In the genomic region with DNA sequence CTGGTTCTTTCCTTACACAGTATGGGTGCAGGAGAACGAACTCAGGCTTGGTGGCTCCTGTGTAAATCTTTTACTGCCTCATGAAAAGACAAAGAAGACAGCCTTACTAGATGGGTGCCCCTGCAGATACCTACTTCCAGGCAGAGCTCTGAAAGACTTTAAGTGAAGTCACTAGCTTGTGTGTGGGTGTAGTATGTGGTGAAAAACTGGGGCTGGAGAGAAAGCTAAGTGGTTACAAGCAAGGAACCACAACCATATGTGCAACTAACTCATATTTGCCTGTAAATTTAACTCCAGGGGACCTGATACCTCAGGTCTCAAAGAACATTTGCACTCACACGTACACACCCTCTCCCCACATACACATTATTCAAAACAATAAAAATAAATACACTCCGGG, we compare ENCODE assay signal across 7 mouse cellular contexts. TPM values are rescaled to one million over a fixed set of nuclear protein-coding genes. Genes with fewer than 3 reads are reported as not detected.
DNase-seq lines count a peak whose midpoint lies in the region; ATAC-seq lines count a peak whose summit lies in the region.

No protein-coding gene starts in this region.

- H3K4me2 ChIP-seq in forebrain, embryonic 12.5 days = peak overlapping the region; percentile 90
- H3K4me2 ChIP-seq in limb, embryonic 15.5 days = peak overlapping the region; percentile 91

- H3K9ac ChIP-seq in forebrain, embryonic 12.5 days = peak overlapping the region; percentile 79
- no peak overlapping the region; the same call in 1 of the 2 replicates for H3K9ac ChIP-seq in limb, embryonic 15.5 days

- peaks cover 42% of the 10 kb centered on the region for H3K36me3 ChIP-seq in megakaryocyte, embryonic 14.5 days (replicated peaks; ENCODE audit: low read length)
- H3K36me3 ChIP-seq in forebrain, embryonic 12.5 days (replicated peaks) = peaks cover 20% of the 10 kb centered on the region
- peaks cover 32% of the 10 kb centered on the region for H3K36me3 ChIP-seq in limb, embryonic 15.5 days

- H3K27me3 ChIP-seq in megakaryocyte, embryonic 14.5 days (replicated peaks) = no peaks in the 10 kb centered on the region
- H3K27me3 ChIP-seq in forebrain, embryonic 12.5 days = peaks cover 18% of the 10 kb centered on the region
- H3K27me3 ChIP-seq in limb, embryonic 15.5 days = no peaks in the 10 kb centered on the region

- no peak for DNase-seq in thymus, postnatal 0 days (ENCODE audit: low spot score)
- DNase-seq in left cerebral cortex, postnatal 4 days = no peak

- H3K4me3 ChIP-seq in megakaryocyte, embryonic 14.5 days (replicated peaks) = peak overlapping the region; percentile 100
- peak overlapping the region; percentile 75 for H3K4me3 ChIP-seq in forebrain, embryonic 12.5 days (replicated peaks)
- peak overlapping the region; percentile 79 for H3K4me3 ChIP-seq in limb, embryonic 15.5 days

- H3K9me3 ChIP-seq in megakaryocyte, embryonic 14.5 days = no peaks in the 10 kb centered on the region
- no peaks in the 10 kb centered on the region for H3K9me3 ChIP-seq in forebrain, embryonic 12.5 days
- no peaks in the 10 kb centered on the region for H3K9me3 ChIP-seq in limb, embryonic 15.5 days

- intact Hi-C loops in left cerebral cortex, postnatal 4 days (cut with DNase I) = no loop called here

- 32% methylated on average over 3 of the region's 3 CpGs for WGBS in forebrain, embryonic 12.5 days
- WGBS in limb, embryonic 15.5 days = 22% methylated on average over 3 of the region's 3 CpGs

- no peak for ATAC-seq in megakaryocyte, adult 5-6 weeks (ENCODE audit: poor library complexity, severe bottlenecking)
- no peak for ATAC-seq in forebrain, embryonic 12.5 days (ENCODE audit: low FRiP score)
- ATAC-seq in limb, embryonic 15.5 days (ENCODE audit: insufficient number of reproducible peaks, low FRiP score, low TSS enrichment, low read depth) = no peak
- ATAC-seq in activated CD4-positive, CD25-positive, alpha-beta regulatory T cell, adult 4 months = no peak

- peaks cover 71% of the 10 kb centered on the region for H3K4me1 ChIP-seq in megakaryocyte, embryonic 14.5 days
- H3K4me1 ChIP-seq in forebrain, embryonic 12.5 days = peaks cover 61% of the 10 kb centered on the region
- peaks cover 45% of the 10 kb centered on the region for H3K4me1 ChIP-seq in limb, embryonic 15.5 days

- H3K27ac ChIP-seq in forebrain, embryonic 12.5 days = no peak overlapping the region
- H3K27ac ChIP-seq in limb, embryonic 15.5 days = peak overlapping the region; percentile 78

RNA-seq across cellular contexts. Expression of a gene that starts 0.5 kb away (rescaled TPM):
- 25.9 and 134 TPM in 2 replicates for polyA plus RNA-seq in megakaryocyte, embryonic 14.5 days (2012; ENCODE audit: insufficient read depth, low replicate concordance)
- total RNA-seq in megakaryocyte, adult 5-6 weeks (2015) = 55.8 and 64.9 TPM in 2 replicates
- total RNA-seq in megakaryocyte, adult 5-6 weeks (2017) = 93.9 and 115 TPM in 2 replicates
- 122 and 128 TPM in 2 replicates for polyA plus RNA-seq in forebrain, embryonic 12.5 days (2016; fragmentation: Nextera tagmentation; extraction: Ambion mirVana)
- 99.3 and 105 TPM in 2 replicates for polyA plus RNA-seq in limb, embryonic 15.5 days (2015; fragmentation: Nextera tagmentation; extraction: Ambion mirVana)
- polyA plus RNA-seq in thymus, postnatal 0 days (2015; fragmentation: Nextera tagmentation; extraction: Ambion mirVana) = 104 and 112 TPM in 2 replicates
- 100 to 1,000 TPM; 124 to 139 TPM for total RNA-seq in left cerebral cortex, postnatal 4 days (2021)
- 10 to 100 TPM; 65.0 to 84.0 TPM for polyA plus RNA-seq in activated CD4-positive, CD25-positive, alpha-beta regulatory T cell, adult 4 months (2017; shearing (Covaris generic))

RNA-seq across cellular contexts. Expression of a gene that starts 2.2 kb away (rescaled TPM):
- polyA plus RNA-seq in megakaryocyte, embryonic 14.5 days (2012; ENCODE audit: insufficient read depth, low replicate concordance) = 4.9 and 12.3 TPM in 2 replicates
- 0.80 and 1.1 TPM in 2 replicates for total RNA-seq in megakaryocyte, adult 5-6 weeks (2015)
- total RNA-seq in megakaryocyte, adult 5-6 weeks (2017) = 1.7 TPM in 2 replicates
- 8.0 and 9.0 TPM in 2 replicates for polyA plus RNA-seq in forebrain, embryonic 12.5 days (2016; fragmentation: Nextera tagmentation; extraction: Ambion mirVana)
- polyA plus RNA-seq in limb, embryonic 15.5 days (2015; fragmentation: Nextera tagmentation; extraction: Ambion mirVana) = 6.6 and 6.9 TPM in 2 replicates
- 7.3 and 8.2 TPM in 2 replicates for polyA plus RNA-seq in thymus, postnatal 0 days (2015; fragmentation: Nextera tagmentation; extraction: Ambion mirVana)
- total RNA-seq in left cerebral cortex, postnatal 4 days (2021) = 10 to 100 TPM; 20.8 to 21.6 TPM
- polyA plus RNA-seq in activated CD4-positive, CD25-positive, alpha-beta regulatory T cell, adult 4 months (2017; shearing (Covaris generic)) = 1 to 10 TPM; 1.1 to 1.2 TPM

RNA-seq across cellular contexts. Expression of a gene that starts 8.4 kb away (rescaled TPM):
- not detected in 2 replicates for polyA plus RNA-seq in megakaryocyte, embryonic 14.5 days (2012; ENCODE audit: insufficient read depth, low replicate concordance)
- total RNA-seq in megakaryocyte, adult 5-6 weeks (2015) = 5.7 and 12.6 TPM in 2 replicates
- 5.9 and 9.1 TPM in 2 replicates for total RNA-seq in megakaryocyte, adult 5-6 weeks (2017)
- 3.1 and 3.7 TPM in 2 replicates for polyA plus RNA-seq in forebrain, embryonic 12.5 days (2016; fragmentation: Nextera tagmentation; extraction: Ambion mirVana)
- polyA plus RNA-seq in limb, embryonic 15.5 days (2015; fragmentation: Nextera tagmentation; extraction: Ambion mirVana) = 0.82 and 1.7 TPM in 2 replicates
- polyA plus RNA-seq in thymus, postnatal 0 days (2015; fragmentation: Nextera tagmentation; extraction: Ambion mirVana) = 42.8 and 43.0 TPM in 2 replicates
- 1 to 10 TPM; 1.3 to 2.1 TPM for total RNA-seq in left cerebral cortex, postnatal 4 days (2021)
- polyA plus RNA-seq in activated CD4-positive, CD25-positive, alpha-beta regulatory T cell, adult 4 months (2017; shearing (Covaris generic)) = 100 to 1,000 TPM; 175 to 215 TPM

RNA-seq across cellular contexts. Expression of a gene that starts 12.5 kb away (rescaled TPM):
- 4.3 TPM in 1 of 2 replicates, not detected in the other for polyA plus RNA-seq in megakaryocyte, embryonic 14.5 days (2012; ENCODE audit: insufficient read depth, low replicate concordance)
- total RNA-seq in megakaryocyte, adult 5-6 weeks (2015) = 0.48 and 1.2 TPM in 2 replicates
- total RNA-seq in megakaryocyte, adult 5-6 weeks (2017) = 0.69 and 0.95 TPM in 2 replicates
- not detected in 2 replicates for polyA plus RNA-seq in forebrain, embryonic 12.5 days (2016; fragmentation: Nextera tagmentation; extraction: Ambion mirVana)
- not detected in 2 replicates for polyA plus RNA-seq in limb, embryonic 15.5 days (2015; fragmentation: Nextera tagmentation; extraction: Ambion mirVana)
- polyA plus RNA-seq in thymus, postnatal 0 days (2015; fragmentation: Nextera tagmentation; extraction: Ambion mirVana) = 0.47 TPM in 1 of 2 replicates, not detected in the other
- total RNA-seq in left cerebral cortex, postnatal 4 days (2021) = not detected
- not detected for polyA plus RNA-seq in activated CD4-positive, CD25-positive, alpha-beta regulatory T cell, adult 4 months (2017; shearing (Covaris generic))

RNA-seq across cellular contexts. Expression of a gene that starts 13.9 kb away (rescaled TPM):
- polyA plus RNA-seq in megakaryocyte, embryonic 14.5 days (2012; ENCODE audit: insufficient read depth, low replicate concordance) = 2.0 TPM in 1 of 2 replicates, not detected in the other
- total RNA-seq in megakaryocyte, adult 5-6 weeks (2015) = 0.42 and 1.2 TPM in 2 replicates
- 1.2 TPM in 1 of 2 replicates, not detected in the other for total RNA-seq in megakaryocyte, adult 5-6 weeks (2017)
- polyA plus RNA-seq in forebrain, embryonic 12.5 days (2016; fragmentation: Nextera tagmentation; extraction: Ambion mirVana) = 40.2 and 41.9 TPM in 2 replicates
- 221 and 223 TPM in 2 replicates for polyA plus RNA-seq in limb, embryonic 15.5 days (2015; fragmentation: Nextera tagmentation; extraction: Ambion mirVana)
- 26.5 and 27.9 TPM in 2 replicates for polyA plus RNA-seq in thymus, postnatal 0 days (2015; fragmentation: Nextera tagmentation; extraction: Ambion mirVana)
- 10 to 100 TPM; 23.7 to 25.4 TPM for total RNA-seq in left cerebral cortex, postnatal 4 days (2021)
- 1 to 10 TPM; 1.5 to 1.9 TPM for polyA plus RNA-seq in activated CD4-positive, CD25-positive, alpha-beta regulatory T cell, adult 4 months (2017; shearing (Covaris generic))
